Mouse (Mus musculus) embryonic facial prominence, embryonic 11.5 days (tissue): ENCODE results near the gene Olfr52. TPM values are rescaled to one million over a fixed set of nuclear protein-coding genes. Genes with fewer than 3 reads are reported as not detected.

ENCODE experiments used
- ATAC-seq: fragments of 200-750 bp; cut with Nextera tagmentation; replicated peaks from 2 replicates; pipeline ENCODE4 v1.8.0; 2017; ENCODE audit warnings: low read depth; ENCODE audit not compliant: insufficient number of reproducible peaks, low FRiP score, low TSS enrichment
- DNase-seq: peaks from one replicate; pipeline ENCODE4 v3.0.0-alpha.2; 2015; ENCODE audit warnings: low spot score
- H3K27ac ChIP-seq: fragments of 300-500 bp; sonication (generic); replicated peaks from 2 replicates; pipeline ENCODE4 v1.5.1; 2014; ENCODE audit warnings: mild to moderate bottlenecking, low read depth, low read length, control low read depth
- H3K27me3 ChIP-seq: fragments of 300-500 bp; sonication (generic); 2 replicates; pipeline ENCODE4 v1.6.1; 2014; ENCODE audit warnings: mild to moderate bottlenecking, low read length, moderate library complexity, mixed read lengths; ENCODE audit not compliant: control insufficient read depth, insufficient read depth
- H3K36me3 ChIP-seq: fragments of 300-500 bp; sonication (generic); replicated peaks from 2 replicates; pipeline ENCODE4 v1.6.1; 2014; ENCODE audit warnings: low read depth, mild to moderate bottlenecking, low read length, moderate library complexity, mixed read lengths; ENCODE audit not compliant: control insufficient read depth, insufficient read depth
- H3K4me1 ChIP-seq: fragments of 300-500 bp; sonication (generic); 2 replicates; pipeline ENCODE4 v1.6.1; 2014; ENCODE audit warnings: low read length, mixed read lengths; ENCODE audit not compliant: control insufficient read depth, insufficient read depth
- H3K4me2 ChIP-seq: fragments of 300-500 bp; sonication (generic); 2 replicates; pipeline ENCODE4 v1.6.1; 2014; ENCODE audit warnings: low read depth, mild to moderate bottlenecking, control low read depth, low read length, moderate library complexity
- H3K4me3 ChIP-seq: fragments of 300-500 bp; sonication (generic); 2 replicates; pipeline ENCODE4 v1.5.1; 2014; ENCODE audit warnings: low read depth, low read length, control low read depth
- H3K9ac ChIP-seq: fragments of 300-500 bp; sonication (generic); replicated peaks from 2 replicates; pipeline ENCODE4 v1.6.1; 2014; ENCODE audit warnings: mild to moderate bottlenecking, control low read depth, low read length
- H3K9me3 ChIP-seq: fragments of 300-500 bp; sonication (generic); replicated peaks from 2 replicates; pipeline ENCODE4 v1.6.1; 2016; ENCODE audit warnings: mild to moderate bottlenecking, low read length, inconsistent platforms, mixed read lengths; ENCODE audit not compliant: control insufficient read depth
- WGBS: fragments of 180-500 bp; shearing (Covaris S2); extraction: QIAGEN DNeasy Blood & Tissue Kit; methylation state at CpG from one replicate; pipeline ENCODE4 v1.1.7; 2014; 5-methylcytosine and 5-hydroxymethylcytosine counted together
- polyA plus RNA-seq: library from polyadenylated mRNA; unstranded; fragments of >200 nt; fragmentation: Nextera tagmentation; extraction: Ambion mirVana; gene quantifications from 2 replicates; pipeline ENCODE4 v1.2.1, GENCODE M21; 2014

Gene Olfr52
- polyA plus RNA-seq, 1 experiment from 2014 or later: not detected

DNA sequence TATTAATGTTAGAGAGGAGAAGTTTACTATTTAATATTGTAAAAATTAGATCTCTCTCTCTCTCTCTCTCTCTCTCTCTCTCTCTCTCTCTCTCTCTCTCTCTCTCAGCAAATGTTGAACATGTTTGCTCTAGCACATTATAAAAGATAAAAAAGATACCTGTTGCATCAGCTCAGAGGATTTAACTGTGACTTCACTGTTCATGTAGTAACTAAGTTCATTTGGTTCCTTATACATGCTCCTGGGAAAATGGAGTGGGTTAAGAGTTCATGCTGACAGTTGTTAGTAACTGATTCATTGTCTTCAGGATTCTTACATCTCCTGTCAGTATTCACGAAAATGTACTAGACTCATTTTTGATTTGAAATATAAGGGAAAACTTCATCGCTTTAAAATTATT is 18.1 kb downstream of the Olfr52 start, which contains the start of gene Olfr1043:
Gene Olfr1043 (minus strand): TSS at position 101 of the 400 bp plus-strand sequence.
- ATAC-seq (no peak), DNase-seq (no peak)
- Histone ChIP-seq H3K4me2 (no peak within 1 kb of the TSS), H3K27ac (no peak within 1 kb of the TSS), H3K9me3 (no peaks in the 10 kb centered on the region), H3K4me1 (no peaks in the 10 kb centered on the region), H3K9ac (no peak within 1 kb of the TSS), H3K36me3 (no peaks in the 10 kb centered on the region), H3K4me3 (no peak within 1 kb of the TSS), H3K27me3 (no peaks in the 10 kb centered on the region)
- WGBS: 88% methylated on average over 2 of the region's 2 CpGs

DNA sequence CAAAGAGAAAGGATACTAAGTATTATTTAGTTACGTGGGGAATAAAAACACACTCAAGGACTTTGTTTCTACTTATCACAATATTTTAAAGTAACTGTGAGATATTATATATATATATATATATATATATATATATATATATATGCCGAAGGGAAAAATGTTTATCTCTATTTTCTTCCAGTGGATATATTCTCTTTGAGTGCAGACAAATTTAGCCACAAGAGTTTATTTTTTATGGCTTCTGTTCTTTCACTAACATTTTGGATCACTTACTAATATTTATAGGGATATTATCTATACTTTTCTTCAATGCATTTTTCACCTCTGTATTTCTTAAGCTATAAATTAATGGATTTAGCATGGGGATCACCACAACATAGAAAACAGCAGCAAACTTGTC is 23.7 kb downstream of the Olfr52 start, which contains the start of gene Olfr1042:
Gene Olfr1042 (minus strand): TSS at position 101 of the 400 bp plus-strand sequence.
- Histone ChIP-seq H3K4me1 (no peaks in the 10 kb centered on the region), H3K27me3 (no peaks in the 10 kb centered on the region), H3K4me3 (no peak within 1 kb of the TSS), H3K4me2 (no peak within 1 kb of the TSS), H3K36me3 (no peaks in the 10 kb centered on the region), H3K27ac (no peak within 1 kb of the TSS), H3K9ac (no peak within 1 kb of the TSS), H3K9me3 (no peaks in the 10 kb centered on the region)
- DNase-seq (no peak), ATAC-seq (no peak)
- WGBS: 90% methylated on average over 2 of the region's 2 CpGs

DNA sequence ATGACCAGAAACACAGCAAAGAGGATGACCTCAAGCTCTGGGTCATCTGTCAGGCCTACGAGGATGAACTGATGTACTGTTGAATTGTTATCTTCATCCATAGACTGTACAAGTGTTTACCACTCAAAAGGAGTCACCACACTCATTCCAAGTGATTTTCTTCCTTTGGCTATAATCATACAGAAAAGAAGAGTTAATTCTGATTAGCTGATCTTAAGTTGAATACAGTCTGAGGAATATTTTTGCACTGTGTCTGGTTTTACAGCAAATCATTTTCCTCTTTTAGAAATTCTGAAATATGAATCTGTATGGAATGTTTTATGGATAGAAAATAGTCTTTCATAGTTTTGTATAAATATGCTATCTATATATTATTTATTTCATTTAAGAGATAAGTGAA is 38.9 kb downstream of the Olfr52 start, which contains the start of gene Olfr1040:
Gene Olfr1040 (minus strand): TSS at position 101 of the 400 bp plus-strand sequence.
- no peak for ATAC-seq
- H3K4me2 ChIP-seq: no peak within 1 kb of the TSS
- WGBS: 86% methylated on average over 1 of the region's 1 CpGs
- H3K4me3 ChIP-seq: no peak within 1 kb of the TSS
- H3K9me3 ChIP-seq: no peaks in the 10 kb centered on the region
- no peaks in the 10 kb centered on the region for H3K36me3 ChIP-seq
- H3K27me3 ChIP-seq: no peaks in the 10 kb centered on the region
- no peak within 1 kb of the TSS for H3K27ac ChIP-seq
- no peak for DNase-seq
- H3K9ac ChIP-seq: no peak within 1 kb of the TSS
- no peaks in the 10 kb centered on the region for H3K4me1 ChIP-seq

DNA sequence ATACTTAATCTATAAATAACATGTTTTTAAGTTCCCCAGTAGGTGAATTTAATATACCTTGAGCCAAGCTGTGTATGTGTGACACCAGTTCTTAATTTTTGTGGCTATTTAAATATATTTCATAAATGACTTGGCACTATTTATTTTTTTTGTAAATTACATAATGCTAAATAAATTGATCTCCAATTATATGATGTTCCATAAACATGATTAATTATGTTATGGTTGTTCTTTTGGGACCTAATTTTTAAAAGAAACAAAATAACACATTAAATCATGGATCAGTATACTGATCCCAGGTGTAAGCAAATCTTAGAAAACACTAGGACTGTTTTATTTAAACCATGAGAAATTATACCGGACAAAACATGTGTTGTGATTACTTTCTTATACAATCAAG is 49.7 kb downstream of the Olfr52 start, which contains the start of gene Olfr1039:
Gene Olfr1039 (minus strand): TSS at position 101 of the 400 bp plus-strand sequence.
- no peak within 1 kb of the TSS for H3K4me3 ChIP-seq
- 95% methylated on average over 1 of the region's 1 CpGs for WGBS
- no peak for DNase-seq
- no peak within 1 kb of the TSS for H3K27ac ChIP-seq
- no peaks in the 10 kb centered on the region for H3K4me1 ChIP-seq
- ATAC-seq: no peak
- no peak within 1 kb of the TSS for H3K9ac ChIP-seq
- H3K9me3 ChIP-seq: no peaks in the 10 kb centered on the region
- no peaks in the 10 kb centered on the region for H3K27me3 ChIP-seq
- H3K4me2 ChIP-seq: no peak within 1 kb of the TSS
- no peaks in the 10 kb centered on the region for H3K36me3 ChIP-seq

Other genes with a start within 250 kb of the Olfr52 start
- not detected in 2 replicates for gene Olfr1028, start 235.2 kb downstream of the Olfr52 start, polyA plus RNA-seq
- gene Olfr1029, start 211.8 kb downstream of the Olfr52 start, polyA plus RNA-seq: not detected in 2 replicates
- gene Olfr1030, start 206.4 kb downstream of the Olfr52 start, polyA plus RNA-seq: not detected in 2 replicates
- gene Olfr1031, start 195.4 kb downstream of the Olfr52 start, polyA plus RNA-seq: not detected in 2 replicates
- gene Olfr1032, start 180.1 kb downstream of the Olfr52 start, polyA plus RNA-seq: not detected in 2 replicates
- gene Olfr1033, start 165.1 kb downstream of the Olfr52 start, polyA plus RNA-seq: 0.06 TPM in 1 of 2 replicates, not detected in the other
- 0.10 TPM in 1 of 2 replicates, not detected in the other for gene Olfr1034, start 139.8 kb downstream of the Olfr52 start, polyA plus RNA-seq
- gene Olfr1036, start 111.7 kb downstream of the Olfr52 start, polyA plus RNA-seq: not detected in 2 replicates
- gene Olfr1037, start 98.3 kb downstream of the Olfr52 start, polyA plus RNA-seq: not detected in 2 replicates
- not detected in 2 replicates for gene Olfr1039, start 49.8 kb downstream of the Olfr52 start, polyA plus RNA-seq
- gene Olfr1040, start 39.0 kb downstream of the Olfr52 start, polyA plus RNA-seq: not detected in 2 replicates
- gene Olfr1042, start 23.8 kb downstream of the Olfr52 start, polyA plus RNA-seq: not detected in 2 replicates
- gene Olfr1043, start 18.2 kb downstream of the Olfr52 start, polyA plus RNA-seq: not detected in 2 replicates
- not detected in 2 replicates for gene Olfr1044, start 7.9 kb downstream of the Olfr52 start, polyA plus RNA-seq
- not detected in 2 replicates for gene Olfr1045, start 17.3 kb upstream of the Olfr52 start, polyA plus RNA-seq
- not detected in 2 replicates for gene Olfr1046, start 33.6 kb upstream of the Olfr52 start, polyA plus RNA-seq
- not detected in 2 replicates for gene Olfr1047, start 45.7 kb upstream of the Olfr52 start, polyA plus RNA-seq
- not detected in 2 replicates for gene Olfr1048, start 54.6 kb upstream of the Olfr52 start, polyA plus RNA-seq
- not detected in 2 replicates for gene Olfr1049, start 72.6 kb upstream of the Olfr52 start, polyA plus RNA-seq
- not detected in 2 replicates for gene Olfr1051, start 93.4 kb upstream of the Olfr52 start, polyA plus RNA-seq
- gene Olfr1052, start 106.8 kb upstream of the Olfr52 start, polyA plus RNA-seq: not detected in 2 replicates
- gene Olfr1053, start 129.6 kb upstream of the Olfr52 start, polyA plus RNA-seq: not detected in 2 replicates
- gene Olfr1054, start 149.8 kb upstream of the Olfr52 start, polyA plus RNA-seq: not detected in 2 replicates
- not detected in 2 replicates for gene Olfr1055, start 164.6 kb upstream of the Olfr52 start, polyA plus RNA-seq
- gene Olfr1056, start 176.8 kb upstream of the Olfr52 start, polyA plus RNA-seq: not detected in 2 replicates
- gene Olfr1057, start 192.7 kb upstream of the Olfr52 start, polyA plus RNA-seq: not detected in 2 replicates
- gene Olfr1058, start 202.9 kb upstream of the Olfr52 start, polyA plus RNA-seq: 0.15 TPM in 1 of 2 replicates, not detected in the other
- not detected in 2 replicates for gene Olfr1061, start 228.4 kb upstream of the Olfr52 start, polyA plus RNA-seq
- gene Olfr1062, start 241.1 kb upstream of the Olfr52 start, polyA plus RNA-seq: not detected in 2 replicates